Mouse (Mus musculus): ENCODE measurements around the gene Tmem88.

Gene Tmem88

GRCm38 (mm10) chr11:69416509-69416908, 18.5 kb upstream of the Tmem88 start:
- no peak for DNase-seq (ENCODE audit: low spot score in 2 of 2)

GRCm38 (mm10) chr11:69415668-69416451, 17.8 kb upstream of the Tmem88 start:
- no peak for DNase-seq (ENCODE audit: low spot score in 2 of 2)

DNA sequence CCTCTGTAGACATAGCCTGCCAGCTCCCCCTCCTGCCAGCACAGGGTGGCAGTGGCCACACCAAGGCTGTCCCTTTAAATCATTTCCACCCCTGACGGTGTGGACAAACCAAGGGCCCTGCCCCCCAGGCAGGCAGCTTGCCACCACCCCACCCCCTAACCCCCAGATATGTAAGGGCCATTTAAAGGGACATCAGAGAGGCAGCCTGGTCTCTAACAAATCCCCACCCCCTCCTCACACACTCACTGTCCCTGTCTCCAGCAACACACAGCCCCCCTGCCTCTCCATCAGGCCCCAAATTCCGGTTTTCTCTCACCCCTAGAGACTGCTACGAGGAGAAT, 17.3 kb upstream of the Tmem88 start:
- no peak for DNase-seq (ENCODE audit: low spot score in 2 of 2)

- DNase-seq (ENCODE audit: low spot score in 2 of 2) = no peak
Measured at GRCm38 (mm10) chr11:69414421-69415326, 16.6 kb upstream of the Tmem88 start.

DNA sequence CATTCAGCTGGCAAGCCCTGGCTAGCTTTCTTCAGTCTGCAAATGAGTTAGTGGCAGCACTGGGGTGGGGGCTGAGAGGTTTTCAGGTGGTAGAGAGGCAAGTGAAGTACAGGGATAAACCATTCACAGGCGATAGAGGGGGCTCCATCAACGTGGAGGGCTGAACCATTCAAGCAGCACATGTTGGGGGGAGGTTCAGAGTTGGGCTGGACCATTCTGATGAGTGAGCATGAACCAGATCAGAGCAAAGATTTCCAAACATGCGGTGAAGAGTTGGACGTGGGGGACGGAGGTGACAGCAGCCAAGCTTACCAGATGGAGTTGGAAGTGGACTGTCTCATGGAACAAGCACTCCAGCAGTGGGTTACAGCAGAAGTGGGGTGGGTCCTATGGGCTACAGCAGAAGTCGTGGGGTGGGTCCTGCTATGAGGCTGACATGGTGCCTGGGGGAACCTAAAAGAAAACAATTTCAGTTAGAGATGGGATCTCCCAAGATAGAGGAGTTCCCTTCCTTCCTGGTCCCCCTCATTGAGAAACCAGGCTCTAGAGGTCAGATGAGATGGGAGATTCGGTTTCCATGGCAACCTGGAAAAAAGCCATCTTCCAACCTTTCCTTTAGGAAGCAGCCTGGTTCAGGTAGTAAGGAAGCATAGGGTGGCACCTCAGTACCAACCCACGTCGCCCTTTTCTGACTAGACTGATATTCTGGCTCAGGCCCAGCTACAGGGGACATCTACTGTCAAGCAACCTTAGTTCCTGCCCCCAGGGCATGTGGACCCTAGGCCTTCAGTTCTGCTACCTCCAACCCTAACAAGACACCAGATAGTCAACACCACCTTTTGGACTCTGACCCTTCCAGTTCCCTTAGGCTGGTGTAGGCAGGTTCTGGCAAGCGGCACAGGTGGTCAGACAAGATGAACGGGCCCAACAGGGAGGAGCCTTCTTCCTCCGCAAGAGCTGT, 15.5 kb upstream of the Tmem88 start, which contains the start of gene Kdm6b:
Gene Kdm6b, minus strand, starts transcription at position 455 of the 961 bp plus-strand sequence.
- peak in 1 of 2 experiments; percentile 22 for DNase-seq (ENCODE audit: low spot score in 2 of 2)

- no peak for DNase-seq (ENCODE audit: low spot score in 2 of 2)
Measured at GRCm38 (mm10) chr11:69412548-69412947, 14.5 kb upstream of the Tmem88 start.

GRCm38 (mm10) chr11:69411538-69412203, 13.6 kb upstream of the Tmem88 start:
- DNase-seq (ENCODE audit: low spot score in 2 of 2) = peak in 1 of 2 experiments; percentile 45

DNA sequence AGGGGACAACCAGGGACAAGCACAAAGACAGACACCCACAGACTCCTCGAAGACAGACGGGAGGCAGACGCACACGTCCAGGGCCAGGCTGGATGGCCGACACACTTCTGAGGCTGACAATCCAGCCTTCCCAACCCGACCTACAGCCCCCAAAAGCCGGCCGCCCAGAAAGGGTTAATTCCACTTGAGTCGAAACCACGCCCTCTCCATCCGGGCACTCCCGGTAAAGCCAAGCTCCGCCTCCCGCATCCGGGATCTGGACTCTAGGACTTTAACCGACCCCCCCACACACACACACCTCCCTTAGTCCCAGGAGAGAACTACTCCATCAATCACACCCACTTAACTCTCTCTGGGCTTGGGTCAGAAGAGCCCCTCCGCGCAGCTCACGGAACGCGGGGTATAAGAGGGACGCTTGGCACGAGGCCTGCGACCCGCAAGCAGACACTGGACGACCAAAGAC, 13.1 kb upstream of the Tmem88 start:
- peak; percentile 91 to 92 for DNase-seq (ENCODE audit: low spot score in 2 of 2)

GRCm38 (mm10) chr11:69410310-69411072, 12.5 kb upstream of the Tmem88 start:
- DNase-seq (ENCODE audit: low spot score in 2 of 2) = peak in 1 of 2 experiments; percentile 18

- peak in 1 of 2 experiments; percentile 21 for DNase-seq (ENCODE audit: low spot score in 2 of 2)
Measured at GRCm38 (mm10) chr11:69410045-69410309, 11.9 kb upstream of the Tmem88 start.

GRCm38 (mm10) chr11:69409378-69410044, 11.5 kb upstream of the Tmem88 start:
- peak; percentile 59 to 74 for DNase-seq (ENCODE audit: low spot score in 2 of 2)

GRCm38 (mm10) chr11:69408541-69409377, 10.7 kb upstream of the Tmem88 start:
- DNase-seq (ENCODE audit: low spot score in 2 of 2) = peak; percentile 68 to 73

GRCm38 (mm10) chr11:69407724-69408004, 9.6 kb upstream of the Tmem88 start:
- no peak for DNase-seq (ENCODE audit: low spot score in 2 of 2)

DNA sequence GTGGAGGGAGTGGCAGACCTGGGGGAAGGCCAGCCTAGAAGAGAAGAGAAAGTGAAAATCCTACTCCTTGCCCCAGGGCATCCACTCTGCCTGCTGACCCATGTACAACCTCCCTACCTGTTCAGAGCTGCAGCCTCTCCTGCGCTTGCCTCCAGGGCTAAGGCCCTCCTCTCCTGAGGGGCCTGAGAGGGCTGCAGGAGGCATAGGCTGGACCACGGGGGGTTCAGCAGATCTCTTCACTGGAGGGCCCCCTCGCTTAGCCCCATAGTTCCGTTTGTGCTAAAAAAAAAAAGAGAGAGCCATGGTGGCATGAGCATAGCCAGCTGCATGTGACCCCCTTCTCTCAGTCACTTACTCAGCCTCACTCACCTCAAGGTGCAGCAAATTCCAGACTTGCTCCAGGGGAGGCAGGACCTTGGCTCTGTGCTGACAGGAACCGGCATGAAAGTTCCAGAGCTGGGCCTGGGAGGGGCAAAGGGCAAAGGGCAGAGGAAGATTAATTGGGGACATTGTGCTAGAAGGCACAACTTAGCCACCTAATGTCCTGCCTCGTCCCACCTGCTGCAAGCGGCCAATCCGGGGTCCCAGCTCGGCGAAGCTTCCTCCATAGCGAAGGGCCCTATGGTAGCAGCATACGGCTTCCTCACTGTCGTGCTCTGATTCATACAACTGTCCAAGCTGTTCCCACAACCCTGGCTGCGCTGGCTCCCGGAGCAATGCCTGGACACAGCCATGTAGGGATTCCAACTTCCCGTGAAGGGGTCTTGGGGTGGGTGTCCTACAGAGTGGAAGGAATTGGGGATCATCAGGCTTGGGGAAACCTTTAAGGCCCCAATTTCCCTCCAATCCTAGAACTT, 9.1 kb upstream of the Tmem88 start:
- DNase-seq (ENCODE audit: low spot score in 2 of 2) = no peak

GRCm38 (mm10) chr11:69406282-69406681, 8.2 kb upstream of the Tmem88 start:
- no peak for DNase-seq (ENCODE audit: low spot score in 2 of 2)

GRCm38 (mm10) chr11:69405397-69406200, 7.6 kb upstream of the Tmem88 start:
- DNase-seq (ENCODE audit: low spot score in 2 of 2) = no peak
